ENCODE assay signal across 27 mouse cellular contexts in genomic region chr1:88223011-88223515, GRCm38 (mm10). TPM values are rescaled to one million over a fixed set of nuclear protein-coding genes. Genes with fewer than 3 reads are reported as not detected.
DNase-seq lines count a peak whose midpoint lies in the region.
"Not testable (repeated sequence)": the region's sequence is repeated elsewhere in the genome, so short reads cannot be mapped to it uniquely, and the experiment has no call there.
"Had no signal": no experiment of that assay in that cellular context is flagged by ENCODE, and none has a peak within 500 bp of the region (broad histone marks: within the 10 kb centered on the region; RNA-seq: fewer than 3 reads in every experiment).

No protein-coding gene starts in this region.

- H3K27ac ChIP-seq in limb, embryonic 10.5 days, result not testable (repeated sequence)

- H3K36me3 ChIP-seq in limb, embryonic 10.5 days, result not testable (repeated sequence)

- DNase-seq in CD8-positive naive resting alpha-beta T cell, adult 2 months (ENCODE audit: low read depth in 2 of 2, low spot score in 2 of 2), result peak; percentile 4 to 16
- DNase-seq in gastrocnemius, postnatal 25 days, result peak; percentile 6
- peak; percentile 11 to 14 for DNase-seq in heart, adult 9 months (ENCODE audit: low spot score in 2 of 2)
- peak; percentile 38 for DNase-seq in limb, embryonic 10.5 days (ENCODE audit: low spot score)
- peak; percentile 6 for DNase-seq in lung, postnatal 25 days (ENCODE audit: low spot score)
- peak; percentile 17 for DNase-seq in neural tube, embryonic 10.5 days (ENCODE audit: extremely low spot score, low spot score)
- DNase-seq in spleen, postnatal 36 days (ENCODE audit: low spot score in 2 of 2), result peak; percentile 4 to 6

- not testable (repeated sequence) for H3K4me3 ChIP-seq in limb, embryonic 10.5 days

- H3K9me3 ChIP-seq in limb, embryonic 10.5 days (replicated peaks), result peaks cover 29% of the 10 kb centered on the region

- H3K27me3 ChIP-seq in limb, embryonic 10.5 days (ENCODE audit: low read depth, poor library complexity, severe bottlenecking), result not testable (repeated sequence)

- H3K4me1 ChIP-seq in limb, embryonic 10.5 days, result not testable (repeated sequence)

RNA-seq across cellular contexts. Expression of gene Mroh2a, which starts 3.7 kb away (rescaled TPM):
- not detected for total RNA-seq in gastrocnemius, postnatal 25 days (2021)
- polyA plus RNA-seq in limb, embryonic 10.5 days (2016; fragmentation: Nextera tagmentation; extraction: Ambion mirVana), result 1.2 and 1.3 TPM in 2 replicates
- total RNA-seq: gastrocnemius, postnatal 14 days; heart, postnatal 36 days; midbrain, postnatal 0 days had no signal
- polyA plus RNA-seq: erythroblast, embryonic 14.5 days had no signal

RNA-seq across cellular contexts. Expression of gene Ugt1a1, which starts 11.3 kb away (rescaled TPM):
- under 1 TPM in 1 of 2 experiments, not detected in 1; 0.13 TPM for total RNA-seq in gastrocnemius, postnatal 25 days (2021)
- polyA plus RNA-seq in limb, embryonic 10.5 days (2016; fragmentation: Nextera tagmentation; extraction: Ambion mirVana), result 0.13 TPM in 1 of 2 replicates, not detected in the other
- total RNA-seq: CH12.LX; common myeloid progenitor, adult 5-6 weeks; ES-E14; heart, postnatal 36 days; left cerebral cortex, postnatal 10 days; midbrain, postnatal 0 days had no signal
- polyA plus RNA-seq: activated CD4-positive, CD25-positive, alpha-beta regulatory T cell, adult 4 months; erythroblast, embryonic 14.5 days; forebrain, embryonic 13.5 days; heart, embryonic 11.5 days; hindbrain, embryonic 13.5 days; limb, embryonic 12.5 days; lung, embryonic 16.5 days; midbrain, embryonic 12.5 days; midbrain, postnatal 0 days; myocyte; neural tube, embryonic 14.5 days had no signal

RNA-seq across cellular contexts. Expression of gene Dnajb3, which starts 17.5 kb away (rescaled TPM):
- total RNA-seq in gastrocnemius, postnatal 25 days (2021), result under 1 TPM in 1 of 2 experiments, not detected in 1; 0.27 TPM
- polyA plus RNA-seq in limb, embryonic 10.5 days (2016; fragmentation: Nextera tagmentation; extraction: Ambion mirVana), result 8.9 and 10.4 TPM in 2 replicates
- total RNA-seq: CH12.LX; liver, adult 2 months had no signal
- polyA plus RNA-seq: liver, adult 2 months; myocyte had no signal

RNA-seq across cellular contexts. Expression of gene Ugt1a2, which starts 22.7 kb away (rescaled TPM):
- total RNA-seq in gastrocnemius, postnatal 25 days (2021), result under 1 TPM in 1 of 2 experiments, not detected in 1; 0.27 TPM
- polyA plus RNA-seq in limb, embryonic 10.5 days (2016; fragmentation: Nextera tagmentation; extraction: Ambion mirVana), result not detected in 2 replicates
- total RNA-seq: CH12.LX; common myeloid progenitor, adult 5-6 weeks; ES-E14; gastrocnemius, postnatal 14 days; midbrain, postnatal 0 days had no signal
- polyA plus RNA-seq: activated CD4-positive, CD25-positive, alpha-beta regulatory T cell, adult 4 months; adrenal gland, adult 2 months; erythroblast, embryonic 14.5 days; forebrain, embryonic 13.5 days; heart, embryonic 11.5 days; heart, embryonic 16.5 days; hindbrain, embryonic 13.5 days; limb, embryonic 12.5 days; lung, embryonic 16.5 days; midbrain, postnatal 0 days had no signal

RNA-seq across cellular contexts. Expression of gene Hjurp, which starts 54.4 kb away (rescaled TPM):
- total RNA-seq in gastrocnemius, postnatal 25 days (2021), result 1 to 10 TPM; 7.8 to 8.7 TPM
- polyA plus RNA-seq in limb, embryonic 10.5 days (2016; fragmentation: Nextera tagmentation; extraction: Ambion mirVana), result 206 and 245 TPM in 2 replicates
